Mouse (Mus musculus): Measurements from ENCODE around the gene Zc3h12d. TPM values are rescaled to one million over a fixed set of nuclear protein-coding genes. Genes with fewer than 3 reads are reported as not detected.

Zc3h12d gene
- total RNA-seq, 2 experiments from 2014 or later, result 0.05 to 0.12 TPM

GRCm38 (mm10) chr10:7838036-7838435, 5.8 kb downstream of the Zc3h12d start:
- intact Hi-C loops (cut with DNase I), result no loop called here
- DNase-seq, result no peak

GRCm38 (mm10) chr10:7838874-7839421, 6.7 kb downstream of the Zc3h12d start:
- no peak for DNase-seq
- intact Hi-C loops (cut with DNase I), result no loop called here

- DNase-seq, result peak in 1 of 2 experiments; percentile 10
- intact Hi-C loops (cut with DNase I), result no loop called here
Measured at GRCm38 (mm10) chr10:7839551-7840352, 7.5 kb downstream of the Zc3h12d start.

GRCm38 (mm10) chr10:7840353-7840733, 8.1 kb downstream of the Zc3h12d start:
- intact Hi-C loops (cut with DNase I), result no loop called here

GRCm38 (mm10) chr10:7840785-7841184, 8.5 kb downstream of the Zc3h12d start:
- intact Hi-C loops (cut with DNase I), result no loop called here
- DNase-seq, result no peak

More at GRCm38 (mm10) chr10:7840353-7840733, 8.1 kb downstream of the Zc3h12d start:
- DNase-seq, result no peak

- intact Hi-C loops (cut with DNase I), result no loop called here
- peak; percentile 60 to 65 for DNase-seq
Measured at GRCm38 (mm10) chr10:7841571-7842080, 9.4 kb downstream of the Zc3h12d start.

GRCm38 (mm10) chr10:7843181-7843580, 10.9 kb downstream of the Zc3h12d start:
- intact Hi-C loops (cut with DNase I), result no loop called here
- no peak for DNase-seq

GRCm38 (mm10) chr10:7844161-7844560, 11.9 kb downstream of the Zc3h12d start:
- intact Hi-C loops (cut with DNase I), result no loop called here
- DNase-seq, result no peak

GRCm38 (mm10) chr10:7845136-7845535, 12.9 kb downstream of the Zc3h12d start:
- peak in 1 of 2 experiments; percentile 10 for DNase-seq
- intact Hi-C loops (cut with DNase I), result no loop called here

GRCm38 (mm10) chr10:7845991-7846390, 13.7 kb downstream of the Zc3h12d start:
- intact Hi-C loops (cut with DNase I), result no loop called here

GRCm38 (mm10) chr10:7847166-7847605, 14.9 kb downstream of the Zc3h12d start:
- intact Hi-C loops (cut with DNase I), result no loop called here
- no peak for DNase-seq

More at GRCm38 (mm10) chr10:7845991-7846390, 13.7 kb downstream of the Zc3h12d start:
- DNase-seq, result no peak

GRCm38 (mm10) chr10:7851891-7852290, 19.6 kb downstream of the Zc3h12d start:
- DNase-seq, result no peak
- intact Hi-C loops (cut with DNase I), result no loop called here

- intact Hi-C loops (cut with DNase I), result no loop called here
- DNase-seq, result no peak
Measured at GRCm38 (mm10) chr10:7860494-7860893, 28.2 kb downstream of the Zc3h12d start.

- intact Hi-C loops (cut with DNase I), result no loop called here
- DNase-seq, result no peak
Measured at GRCm38 (mm10) chr10:7861259-7861936, 29.1 kb downstream of the Zc3h12d start.

GRCm38 (mm10) chr10:7861937-7862657, 29.8 kb downstream of the Zc3h12d start:
- DNase-seq, result no peak
- intact Hi-C loops (cut with DNase I), result no loop called here

- intact Hi-C loops (cut with DNase I), result no loop called here
- no peak for DNase-seq
Measured at GRCm38 (mm10) chr10:7863411-7863810, 31.1 kb downstream of the Zc3h12d start.

- DNase-seq, result no peak
- intact Hi-C loops (cut with DNase I), result no loop called here
Measured at GRCm38 (mm10) chr10:7864184-7864583, 31.9 kb downstream of the Zc3h12d start.

- intact Hi-C loops (cut with DNase I), result no loop called here
- no peak for DNase-seq
Measured at GRCm38 (mm10) chr10:7864806-7865205, 32.5 kb downstream of the Zc3h12d start.

- intact Hi-C loops (cut with DNase I), result no loop called here
- DNase-seq, result peak in 1 of 2 experiments; percentile 15
Measured at GRCm38 (mm10) chr10:7866762-7867665, 34.7 kb downstream of the Zc3h12d start.

GRCm38 (mm10) chr10:7867666-7868030, 35.4 kb downstream of the Zc3h12d start:
- intact Hi-C loops (cut with DNase I), result no loop called here
- DNase-seq, result no peak
